Mouse (Mus musculus) neutrophil, adult 5-6 weeks (primary cell): ENCODE results near the gene Fezf1. TPM values are rescaled to one million over a fixed set of nuclear protein-coding genes. Genes with fewer than 3 reads are reported as not detected.

Experiments
- ATAC-seq: fragments of 151-379, 151-347 bp; 2 replicates; pipeline ENCODE4 v1.8.0; 2017; ENCODE audit warnings: mild to moderate bottlenecking, moderate TSS enrichment; ENCODE audit not compliant: insufficient number of reproducible peaks, poor library complexity, low FRiP score, severe bottlenecking; ENCODE audit errors: extremely low read depth
- total RNA-seq: library from RNA; stranded (forward); fragments of 200-1000 nt; gene quantifications from 2 replicates; pipeline ENCODE4 v1.2.3, GENCODE M21; 2017

Fezf1 gene
- total RNA-seq, 1 experiment from 2014 or later, result not detected

DNA sequence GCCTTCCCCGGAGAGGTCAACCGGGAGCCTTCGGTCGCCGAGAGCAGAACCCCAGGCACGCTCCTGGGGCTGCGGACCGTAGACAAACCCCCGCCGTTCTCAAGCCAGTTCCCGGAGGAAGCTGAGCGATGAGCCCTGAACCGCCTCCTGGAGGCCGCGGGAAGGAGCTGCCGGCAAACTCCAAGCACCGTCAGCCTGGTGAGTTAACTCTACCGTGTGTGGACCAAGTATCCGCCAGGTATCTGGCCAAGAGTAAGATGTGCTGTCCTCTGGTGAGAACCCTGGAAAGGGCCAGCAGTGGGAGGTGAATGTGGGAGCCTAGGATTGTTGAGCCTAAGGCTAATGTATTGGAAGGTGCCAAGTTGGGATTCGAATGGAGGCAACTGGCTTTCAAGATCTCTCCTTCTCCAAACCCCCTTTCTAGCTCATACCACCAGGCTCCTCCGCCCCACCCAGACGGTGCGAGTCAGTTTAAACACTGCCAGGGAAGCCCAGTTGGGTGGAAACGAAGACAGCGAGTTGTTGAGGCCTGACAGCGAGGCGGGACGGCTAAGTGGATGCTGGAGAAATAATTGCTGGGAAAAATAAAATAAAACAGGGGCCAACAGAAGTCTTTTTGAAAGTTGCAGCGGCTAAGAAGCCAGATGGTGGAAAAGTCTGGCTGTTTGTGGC is 1.6 kb upstream of the Fezf1 start:
- no peak for ATAC-seq

DNA sequence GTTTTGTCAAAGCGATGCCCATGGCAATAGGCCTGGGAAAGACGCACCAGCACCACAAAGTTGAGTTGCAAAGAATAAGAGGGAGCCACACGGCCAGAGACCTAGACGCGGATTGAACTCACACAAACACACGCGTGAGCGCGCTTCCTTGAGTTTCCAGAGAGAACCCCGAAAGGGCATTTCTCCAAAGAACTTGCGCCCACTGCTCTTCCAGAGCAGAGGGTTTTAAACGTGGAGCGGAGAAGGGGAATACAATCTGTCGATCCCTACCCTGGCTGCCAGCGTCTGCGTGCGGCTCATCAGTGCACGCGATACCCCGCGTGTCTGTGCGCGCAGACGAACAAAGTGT is 865 bp upstream of the Fezf1 start:
- no peak for ATAC-seq

DNA sequence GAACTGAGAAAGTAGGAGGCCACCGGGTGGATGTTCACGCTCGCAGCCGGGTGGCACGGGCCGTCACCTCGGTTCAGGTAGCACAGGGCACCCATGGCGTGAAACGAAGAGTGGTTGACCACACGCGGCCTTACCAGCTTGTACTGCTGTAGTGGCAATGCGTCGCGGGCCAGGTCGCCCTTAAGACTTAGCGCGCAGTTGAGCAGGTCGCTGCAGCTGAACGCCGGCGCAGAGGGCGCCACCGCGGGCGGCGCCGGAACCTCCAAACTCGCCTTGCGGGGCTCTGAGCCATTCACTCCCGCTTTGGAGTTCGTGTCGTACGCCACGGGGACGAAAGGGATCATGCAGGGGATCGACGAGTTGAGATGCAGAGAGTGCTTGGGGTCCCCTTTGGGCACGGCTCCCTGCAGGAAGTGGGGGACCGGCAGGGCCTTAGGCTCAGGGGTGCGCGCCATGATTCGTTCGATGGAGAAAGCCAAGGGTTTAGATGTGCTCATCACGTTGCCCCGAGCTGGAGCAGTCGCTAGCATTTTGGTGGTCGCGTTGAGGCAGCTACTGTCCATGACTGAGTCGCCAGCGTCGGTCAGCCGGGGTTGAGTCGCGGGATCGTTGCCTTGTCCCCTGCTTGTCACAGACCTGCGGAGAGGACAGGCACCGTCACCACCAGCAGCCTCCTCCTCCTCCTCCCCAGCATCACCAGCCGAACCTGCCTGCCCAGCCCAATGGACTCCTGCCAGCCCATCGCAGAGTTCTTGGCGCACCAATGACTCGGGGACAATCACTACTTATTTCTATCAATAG is 450 bp downstream of the Fezf1 start:
- ATAC-seq, result no peak

- ATAC-seq, result no peak
These were observed 1.2 kb downstream of the Fezf1 start for GRCm38 (mm10) chr6:23246790-23247511.

DNA sequence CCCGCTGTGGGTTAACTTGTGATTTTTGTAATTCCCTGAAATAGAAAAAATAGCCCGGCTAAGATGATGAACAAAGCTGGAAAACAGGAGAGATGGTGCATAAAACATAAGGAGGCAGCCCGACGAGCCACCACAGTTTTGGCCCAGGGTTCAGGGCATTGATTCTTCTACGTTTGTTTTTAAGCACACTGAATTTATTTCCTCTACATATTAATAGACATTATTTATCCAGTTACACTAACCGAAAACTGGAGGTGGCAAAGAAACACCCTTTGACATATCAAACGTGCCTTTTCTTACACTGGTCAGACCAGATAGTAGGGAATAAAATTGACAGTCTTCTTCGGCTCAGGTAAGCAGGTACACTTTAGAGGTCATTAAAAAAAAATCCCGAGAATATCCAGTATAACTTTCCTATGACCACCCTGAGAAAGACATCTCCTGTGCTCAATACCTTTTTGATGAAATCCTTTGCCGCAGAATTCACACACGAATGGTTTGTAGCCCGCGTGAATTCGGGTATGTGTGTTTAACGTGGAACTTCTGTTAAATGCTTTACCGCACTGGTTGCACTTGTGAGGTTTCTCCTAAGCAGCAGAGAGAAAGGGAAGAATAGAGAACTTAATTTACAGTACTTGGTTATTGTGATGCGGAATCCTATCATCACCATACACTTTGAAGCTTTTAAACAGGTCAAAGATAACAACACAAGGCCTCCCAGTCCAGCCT is 1.9 kb downstream of the Fezf1 start:
- ATAC-seq, result no peak

GRCm38 (mm10) chr6:23245545-23246011 is 2.6 kb downstream of the Fezf1 start:
- no peak for ATAC-seq

DNA sequence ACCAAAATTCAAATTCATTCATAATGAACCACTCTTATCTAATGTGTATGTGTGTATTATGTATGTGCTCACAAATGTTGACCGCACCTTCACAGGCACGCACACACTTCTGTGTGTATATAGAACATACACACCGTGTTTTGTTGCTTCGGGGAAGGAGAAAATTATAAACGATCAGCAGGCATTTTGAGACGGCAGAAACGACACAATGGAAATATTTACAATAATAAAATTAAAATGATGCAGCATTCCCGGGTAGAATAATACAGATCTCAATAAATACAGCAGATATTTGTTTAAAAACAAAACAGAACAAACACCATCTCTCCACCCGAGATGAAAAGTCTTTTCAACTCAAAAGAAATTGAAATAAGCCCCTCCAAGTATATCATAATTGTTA is 3.0 kb downstream of the Fezf1 start:
- ATAC-seq, result no peak

- ATAC-seq, result no peak
These were observed 4.1 kb downstream of the Fezf1 start for GRCm38 (mm10) chr6:23243821-23244760.

DNA sequence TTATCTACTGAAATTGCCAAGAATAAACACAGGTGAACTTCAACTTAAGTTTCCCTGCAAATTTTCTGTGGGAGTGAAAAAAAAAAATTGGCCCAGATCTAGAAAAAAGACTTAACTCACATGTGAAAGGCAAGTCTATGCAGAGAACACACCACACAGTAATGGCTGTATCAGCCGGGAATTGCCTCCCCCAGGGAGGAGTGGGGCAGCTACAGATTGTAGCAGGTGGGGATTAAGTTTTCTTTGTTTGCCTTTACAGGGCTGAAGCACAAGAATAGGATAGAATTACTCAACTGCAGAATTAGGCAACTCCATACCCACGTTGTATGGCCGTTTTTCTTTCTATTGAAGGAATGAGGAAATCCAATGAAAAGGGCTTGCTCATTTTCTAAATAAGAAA is 36.7 kb downstream of the Fezf1 start:
- no peak for ATAC-seq

DNA sequence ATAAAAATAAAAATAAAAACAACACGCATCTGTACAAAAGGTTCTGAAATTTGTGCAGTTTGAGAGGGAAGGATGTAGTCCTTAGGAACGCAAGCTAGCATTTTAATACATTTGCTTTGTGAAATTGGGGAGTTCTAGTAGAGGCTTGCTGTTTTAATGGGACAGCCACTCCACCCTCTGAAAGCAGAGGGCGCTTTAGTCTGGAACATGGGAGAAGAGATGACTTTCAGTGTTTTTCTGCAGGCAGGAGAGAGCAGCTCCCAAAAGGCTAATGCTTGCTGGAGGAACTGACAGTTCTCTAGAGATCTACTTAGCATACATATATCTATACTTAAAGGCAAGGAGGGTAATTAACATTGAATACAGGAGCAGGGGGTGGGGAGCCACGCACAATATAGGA is 40.4 kb downstream of the Fezf1 start:
- no peak for ATAC-seq

DNA sequence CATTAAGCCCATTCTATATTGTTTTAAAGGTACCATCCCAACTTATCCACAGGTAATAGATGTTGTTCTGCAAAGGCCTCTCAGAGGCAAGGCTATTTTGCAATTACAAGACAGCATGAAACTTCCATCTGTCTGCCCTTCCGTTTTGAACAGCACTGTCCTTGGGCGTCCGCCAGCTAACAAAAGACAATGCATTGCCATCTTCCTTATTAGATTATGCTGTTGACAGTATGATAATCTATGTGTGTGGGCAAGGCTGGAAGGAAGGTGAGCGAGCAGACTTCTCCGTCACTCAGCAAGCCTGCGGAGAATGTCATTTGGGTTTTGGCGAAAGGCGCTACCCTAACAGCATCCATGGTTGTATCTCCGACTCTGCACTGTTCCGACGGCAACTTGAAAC is 45.5 kb downstream of the Fezf1 start:
- ATAC-seq, result no peak

Other genes starting within 250 kb of the Fezf1 start
- gene Aass, start 115.4 kb downstream of the Fezf1 start, total RNA-seq, result not detected in 2 replicates